Mouse (Mus musculus) heart, embryonic 10.5 days (tissue): ENCODE measurements around the gene Slc27a5. TPM values are rescaled to one million over a fixed set of nuclear protein-coding genes. Genes with fewer than 3 reads are reported as not detected.

ENCODE experiments used
- DNase-seq: peaks from one replicate; pipeline ENCODE4 v3.0.0-alpha.2; 2017; ENCODE audit warnings: low spot score
- H3K27ac ChIP-seq: fragments of 300-500 bp; sonication (generic); 2 replicates; pipeline ENCODE4 v1.5.1; 2016; ENCODE audit warnings: mild to moderate bottlenecking
- H3K27me3 ChIP-seq: fragments of 300-500 bp; sonication (generic); 2 replicates; pipeline ENCODE4 v1.6.1; 2016; ENCODE audit warnings: mild to moderate bottlenecking; ENCODE audit not compliant: poor library complexity, insufficient read depth, severe bottlenecking
- H3K36me3 ChIP-seq: fragments of 300-500 bp; sonication (generic); 2 replicates; pipeline ENCODE4 v1.6.1; 2016; ENCODE audit warnings: mild to moderate bottlenecking, moderate library complexity
- H3K4me1 ChIP-seq: fragments of 300-500 bp; sonication (generic); 2 replicates; pipeline ENCODE4 v1.6.1; 2016; ENCODE audit warnings: mild to moderate bottlenecking
- H3K4me3 ChIP-seq: fragments of 300-500 bp; sonication (generic); 2 replicates; pipeline ENCODE4 v1.5.1; 2016; ENCODE audit warnings: mild to moderate bottlenecking, moderate library complexity
- H3K9me3 ChIP-seq: fragments of 300-500 bp; sonication (generic); 2 replicates; pipeline ENCODE4 v1.6.1; 2016; ENCODE audit warnings: mild to moderate bottlenecking, moderate library complexity
- WGBS: fragments of 180-500 bp; shearing (Covaris S2); methylation state at CpG from one replicate; pipeline ENCODE4 v1.1.7; 2016; 5-methylcytosine and 5-hydroxymethylcytosine counted together
- polyA plus RNA-seq: library from polyadenylated mRNA; unstranded; fragments of >200 nt; fragmentation: Nextera tagmentation; extraction: Ambion mirVana; gene quantifications from 2 replicates; pipeline ENCODE4 v1.2.1, GENCODE M21; 2016

Gene Slc27a5
- polyA plus RNA-seq, 1 experiment from 2014 or later, result not detected

DNA sequence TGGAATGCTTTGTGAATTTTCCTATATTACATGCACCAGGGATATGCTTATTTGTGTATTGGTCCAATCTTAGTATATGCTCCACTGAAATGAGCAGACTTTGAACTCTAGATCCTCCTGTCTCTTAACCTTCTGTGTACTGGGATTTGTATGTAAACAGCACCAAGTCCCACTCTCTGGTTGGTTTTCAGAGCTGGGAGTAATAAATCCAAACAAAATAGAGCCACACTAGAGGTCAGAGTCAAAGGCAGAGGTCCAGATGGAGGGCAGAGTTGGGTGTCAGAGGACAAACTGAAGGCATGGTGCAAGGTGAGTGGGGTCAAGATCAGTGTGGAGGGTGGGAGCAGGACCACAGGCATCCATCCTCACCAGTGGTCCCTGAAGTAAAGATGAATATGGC, 2.1 kb downstream of the Slc27a5 start:
- no peak overlapping the region for H3K4me3 ChIP-seq
- DNase-seq, result no peak
- no peak overlapping the region for H3K27ac ChIP-seq
- no peaks in the 10 kb centered on the region for H3K36me3 ChIP-seq
- no peaks in the 10 kb centered on the region for H3K9me3 ChIP-seq
- H3K4me1 ChIP-seq, result no peaks in the 10 kb centered on the region
- H3K27me3 ChIP-seq, result no peaks in the 10 kb centered on the region

DNA sequence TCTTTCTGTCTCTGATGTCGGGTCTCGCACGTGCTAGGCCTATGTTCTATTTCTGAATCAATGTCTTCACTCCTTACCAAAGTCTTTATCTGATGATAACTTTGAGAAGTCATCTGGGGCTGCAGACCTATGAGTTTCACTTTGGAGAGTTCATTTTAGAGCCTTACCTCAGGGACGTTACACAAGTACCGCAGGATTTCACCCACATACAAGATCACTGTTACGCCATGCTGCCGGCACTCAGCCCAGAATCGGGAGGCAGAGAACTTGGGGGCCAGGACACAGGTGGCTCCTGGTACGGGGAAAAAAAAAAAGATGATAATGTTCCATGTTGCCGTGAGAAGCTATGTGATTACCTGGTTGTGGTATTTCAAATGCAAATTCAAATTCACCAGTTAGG, 4.8 kb downstream of the Slc27a5 start:
- DNase-seq, result no peak
- Histone ChIP-seq H3K4me1 (no peaks in the 10 kb centered on the region), H3K4me3 (no peak overlapping the region), H3K27ac (no peak overlapping the region), H3K27me3 (no peaks in the 10 kb centered on the region), H3K9me3 (no peaks in the 10 kb centered on the region), H3K36me3 (no peaks in the 10 kb centered on the region)
- 79% methylated on average over 10 of the region's 10 CpGs for WGBS

DNA sequence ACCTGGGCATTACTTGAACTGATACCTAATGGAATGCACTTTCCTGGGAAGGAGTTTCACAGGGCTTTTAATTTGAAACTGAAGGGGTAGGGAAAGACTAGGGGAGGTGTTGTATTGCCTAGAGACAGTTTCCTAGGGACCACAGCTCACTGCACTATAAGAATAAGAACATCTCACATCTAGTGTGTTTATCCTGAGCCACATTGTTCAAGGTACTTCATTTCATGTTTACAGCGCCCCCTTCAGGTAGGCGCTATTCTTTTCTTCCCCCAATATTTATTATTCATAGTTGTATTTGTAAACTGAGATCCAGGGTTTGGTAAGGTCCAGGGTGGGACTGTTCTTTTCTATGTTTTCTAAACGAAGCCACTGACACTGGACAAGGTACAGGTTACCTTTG, 5.8 kb downstream of the Slc27a5 start:
- Histone ChIP-seq H3K36me3 (no peaks in the 10 kb centered on the region), H3K4me1 (no peaks in the 10 kb centered on the region), H3K9me3 (no peaks in the 10 kb centered on the region), H3K27ac (no peak overlapping the region), H3K27me3 (no peaks in the 10 kb centered on the region), H3K4me3 (no peak overlapping the region)
- WGBS, result 6% methylated on average over 3 of the region's 3 CpGs
- no peak for DNase-seq

DNA sequence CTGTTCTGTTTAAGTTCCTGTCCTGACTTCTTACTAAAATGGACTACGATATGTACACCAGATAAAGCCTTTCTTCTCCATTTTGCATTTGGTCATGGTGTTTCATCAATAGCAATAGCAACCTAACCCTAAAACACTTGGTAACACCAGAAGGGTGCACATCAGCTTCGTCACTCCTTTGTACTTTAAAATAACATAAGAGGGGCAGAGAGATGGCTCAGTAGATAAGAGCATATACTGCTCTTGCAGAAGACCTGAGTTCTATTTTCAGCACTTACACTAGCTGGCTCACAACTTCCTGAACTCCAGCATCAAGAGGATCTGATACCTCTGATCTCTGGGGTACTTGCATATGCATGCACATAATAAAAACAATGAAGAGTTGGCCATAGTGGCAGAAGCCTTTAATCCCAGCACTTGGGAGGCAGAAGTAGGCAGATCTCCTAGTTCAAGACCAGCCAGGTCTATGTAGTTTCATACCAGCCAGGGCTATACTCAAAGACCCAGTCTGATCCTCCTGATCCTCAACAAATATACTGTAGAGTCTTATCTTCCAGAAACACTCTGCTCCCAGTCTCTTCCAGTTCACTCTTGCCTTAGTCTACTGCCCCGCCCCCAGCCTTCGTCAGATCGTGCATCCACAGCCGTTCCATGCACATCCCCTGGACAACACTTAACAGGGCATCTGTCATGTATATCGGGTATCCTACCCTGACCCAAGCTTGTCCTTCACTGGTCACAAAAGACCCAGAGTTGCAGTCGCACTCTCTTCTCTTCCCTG, 10.4 kb downstream of the Slc27a5 start:
- Histone ChIP-seq H3K27me3 (no peaks in the 10 kb centered on the region), H3K36me3 (peaks cover 4% of the 10 kb centered on the region; the same call in 1 of the 2 replicates), H3K4me3 (no peak overlapping the region), H3K27ac (no peak overlapping the region), H3K9me3 (no peaks in the 10 kb centered on the region), H3K4me1 (no peaks in the 10 kb centered on the region)
- WGBS, result 75% methylated on average over 8 of the region's 8 CpGs
- DNase-seq, result no peak

DNA sequence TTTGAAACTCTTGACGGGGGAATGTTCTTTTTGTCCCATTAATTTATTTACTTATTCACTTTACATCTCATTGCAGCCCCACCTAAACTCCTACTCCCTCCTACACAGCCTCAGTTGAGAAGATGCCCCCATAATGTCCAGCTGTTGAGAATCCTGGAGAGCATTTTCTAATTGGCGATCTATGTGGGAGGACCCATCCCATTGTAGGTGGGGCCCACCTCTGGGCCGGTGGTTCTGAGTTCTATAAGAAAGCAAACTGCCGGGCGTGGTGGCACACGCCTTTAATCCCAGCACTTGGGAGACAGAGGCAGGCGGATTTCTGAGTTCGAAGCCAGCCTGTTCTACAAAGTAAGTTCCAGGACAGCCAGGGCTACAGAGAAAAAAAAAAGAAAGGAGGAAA, 11.1 kb downstream of the Slc27a5 start:
- Histone ChIP-seq H3K36me3 (peaks cover 8% of the 10 kb centered on the region), H3K27me3 (no peaks in the 10 kb centered on the region), H3K4me1 (no peaks in the 10 kb centered on the region), H3K9me3 (no peaks in the 10 kb centered on the region), H3K4me3 (no peak overlapping the region), H3K27ac (no peak overlapping the region)
- no peak for DNase-seq
- WGBS, result 85% methylated on average over 8 of the region's 8 CpGs

DNA sequence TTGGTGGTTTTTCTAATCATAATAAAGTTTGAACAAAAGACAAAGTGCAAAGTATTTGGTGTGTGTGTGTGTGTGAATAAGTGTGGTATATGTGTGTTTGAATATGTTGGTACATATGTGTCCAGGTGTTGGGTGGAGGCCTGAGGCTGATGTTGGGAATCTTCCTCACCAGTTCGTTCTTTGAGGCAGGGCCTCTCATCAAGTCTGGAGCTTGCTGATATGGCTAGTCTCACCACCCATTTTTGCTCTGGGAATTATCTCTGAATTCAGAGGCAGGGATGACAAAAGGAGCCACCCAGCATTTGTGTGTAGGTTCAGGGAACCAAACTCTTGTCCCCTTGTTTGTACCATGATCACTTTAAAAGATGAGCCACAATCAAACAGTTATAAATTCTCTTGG, 12.3 kb downstream of the Slc27a5 start:
- no peak overlapping the region for H3K4me3 ChIP-seq
- no peaks in the 10 kb centered on the region for H3K9me3 ChIP-seq
- 69% methylated on average over 1 of the region's 1 CpGs for WGBS
- H3K4me1 ChIP-seq, result no peaks in the 10 kb centered on the region
- no peak overlapping the region for H3K27ac ChIP-seq
- no peak for DNase-seq
- peaks cover 8% of the 10 kb centered on the region for H3K36me3 ChIP-seq
- no peaks in the 10 kb centered on the region for H3K27me3 ChIP-seq

DNA sequence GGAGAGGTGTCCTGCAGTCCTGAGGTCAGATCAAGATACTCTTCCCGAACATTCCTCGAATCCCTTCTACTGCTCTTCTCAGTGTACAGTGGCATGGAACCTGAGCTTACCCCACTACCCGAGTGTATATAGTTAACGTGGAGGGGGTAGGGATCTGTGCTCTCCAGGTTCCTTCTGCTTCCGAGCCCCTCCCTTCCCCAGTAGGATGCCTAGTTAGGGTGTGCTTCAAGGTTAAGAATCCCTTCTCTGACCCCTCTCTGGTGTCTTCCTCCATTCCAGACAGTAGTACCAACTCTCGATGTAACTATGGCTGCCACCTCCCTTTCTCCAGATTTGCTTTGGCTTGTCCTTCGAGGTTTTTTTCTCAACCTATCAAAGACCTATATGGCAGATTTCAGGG, 17.7 kb downstream of the Slc27a5 start:
- no peak for DNase-seq

DNA sequence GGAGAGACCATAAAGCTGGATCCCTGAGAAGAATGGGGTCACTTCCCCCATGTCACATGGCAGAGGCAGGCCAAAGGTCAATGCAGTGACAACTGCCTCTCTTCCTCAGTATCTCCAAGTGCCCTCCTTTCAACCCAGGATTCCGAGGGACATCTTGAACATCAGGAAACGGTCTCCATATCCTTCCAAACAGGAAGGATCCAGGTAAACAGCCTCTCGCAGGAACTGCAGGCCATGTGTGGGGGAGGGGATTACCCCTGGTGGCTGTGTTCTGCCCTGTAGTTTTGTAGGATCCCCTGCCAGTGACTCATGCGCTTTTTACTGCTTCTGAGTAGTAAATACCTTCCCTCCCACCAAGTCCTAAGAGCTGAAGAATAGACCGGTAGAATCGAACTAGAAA, 18.2 kb downstream of the Slc27a5 start:
- 0 out of 2 replicates have a peak overlapping the region, but pooled peaks have one; percentile 92 for H3K27ac ChIP-seq
- 66% methylated on average over 6 of the region's 6 CpGs for WGBS

More for the DNA sequence above, 17.7 kb downstream of the Slc27a5 start:
- Histone ChIP-seq H3K36me3 (peaks cover 8% of the 10 kb centered on the region), H3K9me3 (no peaks in the 10 kb centered on the region), H3K4me3 (no peak overlapping the region), H3K27ac (no peak overlapping the region), H3K4me1 (peaks cover 23% of the 10 kb centered on the region), H3K27me3 (no peaks in the 10 kb centered on the region)
- 92% methylated on average over 7 of the region's 7 CpGs for WGBS

DNA sequence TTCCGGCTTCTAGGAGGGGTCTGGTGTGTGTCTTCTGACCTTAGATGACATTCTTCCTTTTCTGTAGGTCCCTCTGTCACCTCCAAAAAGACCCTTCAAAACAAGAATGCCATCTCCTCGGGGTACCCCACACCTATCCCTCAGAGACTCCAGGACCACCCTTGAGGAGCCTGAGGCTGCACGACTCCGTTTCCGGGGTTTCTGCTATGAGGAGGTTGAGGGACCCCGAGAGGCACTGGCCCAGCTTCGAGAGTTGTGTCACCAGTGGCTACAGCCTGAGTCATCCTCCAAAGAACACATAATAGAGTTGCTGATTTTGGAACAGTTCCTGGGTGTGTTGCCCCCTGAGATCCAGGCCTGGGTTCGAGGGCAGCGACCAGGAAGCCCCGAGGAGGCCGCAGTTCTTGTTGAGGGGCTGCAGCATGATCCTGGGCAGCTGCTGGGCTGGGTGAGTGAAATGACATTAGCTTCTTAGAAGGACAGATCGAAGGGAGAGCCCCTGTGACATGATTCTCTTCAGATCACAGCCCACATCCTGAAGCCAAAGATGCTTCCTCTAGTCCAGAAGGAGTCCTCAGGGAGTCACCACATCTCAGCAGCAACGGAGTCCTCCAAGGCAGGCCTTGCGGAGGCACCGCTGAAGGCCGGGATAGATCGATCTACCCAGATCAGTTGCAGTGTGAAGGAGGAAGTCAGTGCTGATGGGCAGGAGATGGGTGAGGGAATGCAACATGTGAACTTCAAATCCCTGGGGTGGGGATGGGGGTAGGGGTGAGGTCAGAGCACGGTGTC, 18.9 kb downstream of the Slc27a5 start:
- H3K27ac ChIP-seq, result peak overlapping the region; percentile 92
- peaks cover 8% of the 10 kb centered on the region for H3K36me3 ChIP-seq
- no peaks in the 10 kb centered on the region for H3K27me3 ChIP-seq
- WGBS, result 81% methylated on average over 18 of the region's 18 CpGs
- no peaks in the 10 kb centered on the region for H3K9me3 ChIP-seq
- no peak for DNase-seq
- H3K4me1 ChIP-seq, result peaks cover 23% of the 10 kb centered on the region
- peak overlapping the region; percentile 72 for H3K4me3 ChIP-seq

More for the DNA sequence above, 18.2 kb downstream of the Slc27a5 start:
- Histone ChIP-seq H3K27me3 (no peaks in the 10 kb centered on the region), H3K36me3 (peaks cover 8% of the 10 kb centered on the region), H3K4me3 (no peak overlapping the region), H3K9me3 (no peaks in the 10 kb centered on the region), H3K4me1 (peaks cover 23% of the 10 kb centered on the region)
- no peak for DNase-seq

DNA sequence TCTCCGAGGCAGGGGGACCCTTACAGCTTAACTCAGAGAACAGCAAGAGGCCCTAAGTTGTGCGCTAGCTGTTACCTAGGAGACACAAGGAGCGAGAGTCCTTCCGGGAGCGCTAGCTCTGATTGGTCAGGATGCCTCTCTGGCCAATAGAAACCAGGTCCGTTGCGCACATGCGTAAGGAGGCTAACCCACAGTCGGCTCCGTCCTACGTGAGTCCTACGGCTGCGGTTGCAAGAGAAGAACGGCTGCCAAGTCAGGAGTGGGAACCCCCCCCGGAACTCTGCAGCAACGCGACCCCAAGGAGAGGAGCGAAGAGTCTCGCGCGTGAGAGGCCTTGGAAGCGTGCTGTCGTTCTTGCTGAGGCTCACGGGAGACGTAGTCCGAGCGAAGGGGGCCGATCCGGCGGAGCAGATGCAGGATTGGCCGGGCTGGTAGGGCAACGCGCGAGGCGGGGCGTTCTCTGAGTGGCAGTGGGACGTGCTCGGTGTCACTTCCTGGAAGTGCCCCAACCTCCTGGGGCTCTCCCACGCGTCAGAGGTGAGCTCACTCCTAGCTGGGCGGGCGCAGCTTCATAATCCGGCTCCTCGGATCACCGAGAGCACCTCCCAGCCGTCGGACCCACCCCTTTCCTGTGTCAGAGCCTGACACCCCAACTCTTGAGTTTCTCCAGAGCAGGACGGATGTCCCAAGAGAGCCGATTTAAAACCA, 20.2 kb downstream of the Slc27a5 start, which contains the start of gene Zfp446:
Gene Zfp446 (plus strand): TSS at position 167 of the 708 bp plus-strand sequence.
- Histone ChIP-seq H3K4me1 (peaks cover 23% of the 10 kb centered on the region), H3K9me3 (no peaks in the 10 kb centered on the region), H3K4me3 (peak within 1 kb of the TSS; percentile 72), H3K27ac (peak within 1 kb of the TSS; percentile 92), H3K27me3 (no peaks in the 10 kb centered on the region), H3K36me3 (peaks cover 7% of the 10 kb centered on the region)
- peak; percentile 100 for DNase-seq
- under 1% methylated on average over 49 of the region's 49 CpGs for WGBS

DNA sequence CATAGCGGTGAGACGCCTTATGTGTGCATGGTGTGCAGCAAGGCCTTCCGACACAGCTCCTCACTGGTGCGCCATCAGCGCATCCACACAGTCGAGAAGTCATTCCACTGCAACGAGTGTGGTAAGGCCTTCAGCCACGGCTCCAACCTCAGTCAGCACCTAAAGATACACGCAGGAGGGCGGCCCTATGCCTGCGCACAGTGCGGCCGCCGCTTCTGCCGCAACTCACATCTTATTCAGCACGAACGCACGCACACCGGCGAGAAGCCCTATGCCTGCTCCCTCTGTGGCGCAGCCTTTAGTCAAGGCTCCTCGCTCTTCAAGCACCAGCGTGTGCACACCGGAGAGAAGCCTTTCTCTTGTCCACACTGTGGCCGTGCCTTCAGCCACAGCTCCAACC, 27.1 kb downstream of the Slc27a5 start:
- no peaks in the 10 kb centered on the region for H3K9me3 ChIP-seq
- H3K4me1 ChIP-seq, result peaks cover 11% of the 10 kb centered on the region; the same call in 1 of the 2 replicates
- H3K4me3 ChIP-seq, result no peak overlapping the region
- H3K27me3 ChIP-seq, result no peaks in the 10 kb centered on the region
- no peak overlapping the region for H3K27ac ChIP-seq
- peaks cover 42% of the 10 kb centered on the region for H3K36me3 ChIP-seq
- 91% methylated on average over 25 of the region's 25 CpGs for WGBS
- DNase-seq, result no peak

DNA sequence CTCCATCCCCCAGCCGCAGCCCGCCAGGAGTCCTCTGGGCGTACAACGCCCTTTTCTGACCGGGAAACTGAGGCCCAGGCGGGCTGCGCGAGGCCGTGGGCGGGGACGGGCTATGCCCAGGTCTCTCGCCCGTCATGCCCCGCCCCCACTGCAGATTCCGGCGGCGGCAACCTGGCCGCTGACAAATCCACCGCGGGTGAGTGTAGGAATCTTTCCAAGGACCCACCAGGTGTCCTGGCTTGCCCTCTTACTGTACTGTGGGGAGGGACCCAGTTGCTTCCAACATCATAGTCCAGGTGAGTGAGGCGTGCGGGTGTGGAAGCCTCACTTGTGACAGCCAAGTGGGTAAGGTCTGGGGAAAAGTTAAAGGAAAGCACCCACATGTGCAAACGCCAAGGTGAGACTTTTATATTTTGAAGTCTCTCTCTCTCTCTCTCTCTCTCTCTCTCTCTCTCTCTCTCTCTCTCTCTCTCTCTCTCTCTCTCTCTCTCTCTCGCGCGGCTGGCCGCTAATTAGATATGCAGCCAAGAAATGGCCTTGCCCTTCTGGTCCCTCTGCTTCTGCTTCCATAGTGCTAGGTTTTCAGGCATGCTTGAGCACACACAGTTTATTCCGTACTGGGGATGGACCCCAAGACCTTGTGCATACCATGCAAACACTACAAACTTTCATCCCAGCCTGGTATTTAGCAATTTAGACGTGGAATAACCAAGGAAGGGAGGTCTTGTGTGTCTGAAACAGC, 31.7 kb downstream of the Slc27a5 start:
- Histone ChIP-seq H3K27ac (peak overlapping the region; percentile 94), H3K27me3 (no peaks in the 10 kb centered on the region), H3K36me3 (peaks cover 27% of the 10 kb centered on the region), H3K4me3 (peak overlapping the region; percentile 82), H3K4me1 (peaks cover 19% of the 10 kb centered on the region), H3K9me3 (no peaks in the 10 kb centered on the region)
- under 1% methylated on average over 29 of the region's 29 CpGs for WGBS
- DNase-seq, result no peak
